Mouse (Mus musculus) mouse embryonic stem cell (cell line): ENCODE data around the gene Il31ra.
"Not testable (repeated sequence)": the region's sequence is repeated elsewhere in the genome, so short reads cannot be mapped to it uniquely, and the experiment has no call there.

ENCODE experiments used
- in situ Hi-C, 2 experiments: fragments of 300-500 bp; cut with MboI; formaldehyde crosslinking; loops; 1 replicate in 1 of 2; 3 replicates in 1 of 2; pipeline ENCODE4 v1.14.3; 2019 to 2020; ENCODE audit warnings: low sequenced_read_pairs in 2 of 2, low pct_unique_long_range_greater_than_20kb in 1 of 2, mixed read lengths in 1 of 2; ENCODE audit not compliant: unreplicated experiment in 1 of 2

Il31ra gene

DNA sequence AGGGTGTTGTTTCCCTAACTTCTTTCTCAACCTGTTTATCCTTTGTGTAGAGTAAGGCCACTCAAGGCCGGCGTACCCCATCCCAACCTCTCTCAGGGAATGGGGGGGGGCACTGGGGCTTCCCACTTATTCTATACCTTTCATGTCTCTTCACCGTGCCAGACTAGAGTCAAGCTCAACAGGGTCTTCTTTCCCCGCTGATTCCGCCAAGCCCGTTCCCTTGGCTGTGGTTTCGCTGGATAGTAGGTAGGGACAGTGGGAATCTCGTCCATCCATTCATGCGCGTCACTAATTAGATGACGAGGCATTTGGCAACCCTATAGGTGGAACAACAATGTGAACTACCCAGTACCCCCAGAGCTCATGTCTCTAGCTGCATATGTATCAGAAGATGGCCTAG, 16.1 kb downstream of the Il31ra start:
- in situ Hi-C loops = not testable (repeated sequence)

GRCm38 (mm10) chr13:112573800-112574199, 20.4 kb downstream of the Il31ra start:
- in situ Hi-C loops = no loop called here

- in situ Hi-C loops = no loop called here
Measured at GRCm38 (mm10) chr13:112570768-112571167, 23.4 kb downstream of the Il31ra start.

DNA sequence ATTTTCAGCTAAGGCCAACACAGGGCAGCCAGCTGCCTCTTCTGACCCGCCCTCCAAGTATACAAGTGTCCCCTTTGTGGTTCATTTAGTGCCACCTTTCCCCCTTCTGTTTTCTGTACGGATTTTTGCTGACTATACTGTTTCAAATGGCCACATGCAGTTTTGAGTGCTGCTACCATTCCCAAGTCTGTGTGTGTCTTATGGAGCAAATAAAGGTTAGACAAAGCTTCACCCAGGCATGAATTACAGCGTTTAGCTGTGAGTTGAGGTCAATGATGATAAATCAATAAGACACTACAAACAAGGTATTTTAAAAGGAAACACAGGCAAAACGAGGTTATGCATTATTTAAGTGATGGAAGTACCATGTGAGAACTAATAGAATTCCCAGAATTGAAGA, 24.6 kb downstream of the Il31ra start:
- in situ Hi-C loops = no loop called here

DNA sequence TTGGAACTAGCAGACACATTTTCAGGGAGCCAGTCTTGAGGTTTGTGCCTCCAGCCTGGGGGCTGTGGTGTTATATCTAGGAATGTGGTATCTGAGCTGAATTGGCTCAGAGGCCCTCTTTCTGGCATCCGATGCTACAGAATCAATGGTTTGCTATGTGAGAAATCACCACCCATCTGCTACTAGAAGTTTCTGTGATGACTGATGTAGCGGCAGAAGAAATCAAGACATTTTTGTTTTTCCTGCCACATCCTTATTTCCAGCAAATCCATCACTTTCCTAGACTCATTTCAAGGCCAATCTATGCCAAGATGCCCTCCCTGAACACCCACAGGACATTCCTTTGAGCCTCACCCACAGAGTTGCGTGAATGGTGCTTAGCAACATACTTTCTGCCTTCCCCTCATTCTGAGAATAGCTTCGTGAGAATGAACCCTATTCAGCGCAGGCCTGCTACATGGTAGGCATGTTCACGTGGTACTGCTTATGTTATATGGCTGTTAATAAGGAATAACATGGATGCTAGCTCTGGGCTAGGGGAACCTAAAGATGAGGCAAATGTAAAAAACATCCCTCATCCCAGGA, 33.5 kb downstream of the Il31ra start:
- in situ Hi-C loops = no loop called here

DNA sequence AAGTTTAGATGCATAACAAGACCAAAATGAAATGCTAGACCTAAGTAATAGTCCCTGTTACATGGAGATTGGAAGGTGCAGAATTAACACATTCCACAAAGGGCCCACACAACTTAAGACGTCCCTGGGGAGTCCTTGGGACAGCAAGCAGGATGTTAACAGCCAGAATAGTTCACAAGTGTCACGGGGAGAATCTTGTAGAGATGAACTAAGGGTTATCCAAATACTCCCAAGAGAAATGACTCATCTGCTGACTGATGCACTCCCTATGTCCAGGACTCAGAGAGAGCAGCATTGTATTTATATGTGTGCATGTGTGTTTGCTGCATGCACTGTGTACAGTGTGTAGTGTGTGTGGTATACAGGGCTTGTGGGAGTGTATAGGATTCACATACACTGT, 37.7 kb downstream of the Il31ra start:
- in situ Hi-C loops = loop anchor here in 1 of 2 experiments (10.0 kb wide), 1 partner anchor 48 kb away; no protein-coding TSS in a partner anchor

DNA sequence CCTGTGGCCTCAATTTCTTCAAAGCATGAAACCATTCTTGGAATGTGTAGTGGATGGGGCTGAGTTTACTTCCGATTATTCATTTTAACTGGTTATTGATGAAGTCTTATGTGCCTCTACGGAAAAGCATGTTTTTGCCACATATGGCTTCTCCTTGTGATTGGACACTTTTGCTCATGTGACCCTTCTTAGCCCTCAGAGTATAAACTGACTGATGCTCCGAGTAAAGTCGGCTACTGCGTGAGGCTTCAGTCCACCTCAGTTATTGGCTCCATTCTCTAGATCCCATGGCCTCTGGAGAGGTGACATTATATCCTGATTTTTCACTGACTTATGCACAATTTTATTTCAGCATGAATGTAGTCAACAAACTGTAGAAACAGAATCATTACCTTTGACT, 40.9 kb downstream of the Il31ra start:
- in situ Hi-C loops = loop anchor here in 1 of 2 experiments (10.0 kb wide), 1 partner anchor 51 kb away; no protein-coding TSS in a partner anchor

DNA sequence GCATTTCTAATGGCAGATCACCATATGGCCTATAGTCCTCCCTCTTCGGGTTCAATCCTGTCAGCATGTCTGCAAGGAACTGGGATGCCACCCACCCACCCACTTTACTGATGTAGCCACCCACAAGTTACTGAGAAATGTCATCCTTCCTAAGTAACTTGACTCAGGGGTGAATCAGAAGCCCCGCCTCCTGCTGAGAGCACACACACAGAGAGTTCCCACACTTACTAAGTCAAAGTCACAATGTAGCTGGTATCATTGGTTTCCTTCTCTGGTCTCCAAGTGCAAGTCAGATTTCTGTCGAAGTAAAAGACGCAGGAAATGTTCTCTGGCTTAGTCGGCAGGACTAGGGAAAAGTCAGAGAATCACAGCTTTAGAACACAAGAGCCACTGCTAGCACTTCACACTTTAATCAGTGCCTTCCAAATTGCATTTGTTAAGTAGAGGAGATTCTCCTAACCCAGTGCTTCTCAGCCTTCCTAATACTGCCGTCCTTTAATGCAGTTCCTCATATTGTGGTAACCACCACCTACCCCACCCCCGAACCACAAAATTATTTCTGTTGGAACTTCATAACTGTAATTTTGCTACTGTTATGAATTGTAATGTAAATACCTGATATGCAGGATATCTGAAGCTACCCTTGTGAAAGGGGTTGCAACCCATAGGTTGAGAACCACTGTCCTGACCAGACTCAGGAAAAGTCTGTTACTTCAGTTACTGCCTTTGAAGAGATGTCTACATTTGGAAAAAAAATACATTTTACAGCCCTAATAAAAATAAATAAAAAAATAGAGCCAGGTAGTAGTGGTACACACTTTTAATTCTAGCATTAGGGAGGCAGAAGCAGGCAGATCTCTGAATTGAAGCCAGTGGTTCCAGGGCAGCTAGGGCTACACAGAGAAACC, 42.3 kb downstream of the Il31ra start:
- in situ Hi-C loops = loop anchor here in 1 of 2 experiments (10.0 kb wide), 1 partner anchor 53 kb away; no protein-coding TSS in a partner anchor

- in situ Hi-C loops = loop anchor here in 1 of 2 experiments (25.0 kb wide), 1 partner anchor 754 kb away; no protein-coding TSS in a partner anchor
Measured at GRCm38 (mm10) chr13:112541223-112541975, 52.8 kb downstream of the Il31ra start.

- in situ Hi-C loops = loop anchor here in 1 of 2 experiments (25.0 kb wide), 1 partner anchor 753 kb away; no protein-coding TSS in a partner anchor
Measured at GRCm38 (mm10) chr13:112540616-112541015, 53.5 kb downstream of the Il31ra start.

GRCm38 (mm10) chr13:112537065-112537464, 57.1 kb downstream of the Il31ra start:
- in situ Hi-C loops = loop anchor here in 1 of 2 experiments (25.0 kb wide), 1 partner anchor 750 kb away; no protein-coding TSS in a partner anchor

- in situ Hi-C loops = loop anchor here in 1 of 2 experiments (25.0 kb wide), 1 partner anchor 749 kb away; no protein-coding TSS in a partner anchor
Measured at GRCm38 (mm10) chr13:112536611-112537010, 57.5 kb downstream of the Il31ra start.

GRCm38 (mm10) chr13:112533556-112533955, 60.6 kb downstream of the Il31ra start:
- in situ Hi-C loops = loop anchor here in 1 of 2 experiments (25.0 kb wide), 1 partner anchor 746 kb away; no protein-coding TSS in a partner anchor

DNA sequence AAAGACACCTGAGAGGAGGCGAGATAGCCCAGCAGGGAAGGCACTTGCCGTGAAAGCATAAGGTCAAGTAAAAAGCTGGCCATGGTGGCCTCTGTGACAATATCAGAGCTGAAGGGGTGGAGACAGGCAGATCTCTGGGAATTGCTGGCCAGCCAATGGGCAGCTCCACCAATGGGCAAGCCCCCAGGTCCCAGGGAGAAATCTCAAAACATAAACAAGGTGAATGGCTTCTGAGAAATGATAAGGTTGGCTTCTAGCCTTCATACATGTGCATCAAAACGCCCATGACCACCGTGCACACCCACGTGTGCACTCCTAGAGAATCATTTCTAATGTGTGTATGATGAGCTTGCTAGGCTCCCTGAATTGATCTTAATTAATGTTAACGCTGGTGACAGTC, 61.9 kb downstream of the Il31ra start:
- in situ Hi-C loops = loop anchor here in 1 of 2 experiments (25.0 kb wide), 1 partner anchor 745 kb away; no protein-coding TSS in a partner anchor

DNA sequence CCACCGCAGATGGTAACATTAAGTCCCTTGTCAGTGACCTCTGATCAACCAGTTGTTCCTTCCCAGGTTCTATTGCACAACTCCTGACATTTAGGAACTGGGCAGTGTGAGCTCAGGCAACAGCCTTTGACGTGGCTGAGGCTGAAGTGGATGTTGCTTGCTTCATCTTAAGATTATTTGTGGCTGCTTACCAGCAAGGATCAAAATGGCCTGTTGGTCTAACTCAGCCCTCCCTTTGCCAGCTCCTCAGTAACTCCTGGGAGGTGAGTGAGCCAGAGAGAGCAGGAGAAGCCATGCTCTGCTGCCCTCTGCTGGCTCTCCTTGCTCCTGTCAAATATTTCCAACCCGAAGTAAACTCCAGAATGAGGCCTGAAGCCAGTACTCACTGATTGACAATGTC, 64.3 kb downstream of the Il31ra start:
- in situ Hi-C loops = loop anchor here (10.0 to 25.0 kb wide), 2 partner anchors 225 to 743 kb away; no protein-coding TSS in a partner anchor

GRCm38 (mm10) chr13:112527186-112527585, 67.0 kb downstream of the Il31ra start:
- in situ Hi-C loops = loop anchor here (10.0 to 25.0 kb wide), 2 partner anchors 222 to 740 kb away; no protein-coding TSS in a partner anchor

- in situ Hi-C loops = loop anchor here (10.0 to 25.0 kb wide), 2 partner anchors 219 to 736 kb away; no protein-coding TSS in a partner anchor
Measured at GRCm38 (mm10) chr13:112523346-112523970, 70.7 kb downstream of the Il31ra start.

- in situ Hi-C loops = loop anchor here (10.0 to 25.0 kb wide), 2 partner anchors 218 to 736 kb away; no protein-coding TSS in a partner anchor
Measured at GRCm38 (mm10) chr13:112522896-112523295, 71.3 kb downstream of the Il31ra start.
